Mouse (Mus musculus): Measurements from ENCODE around the gene Ppih. TPM values are rescaled to one million over a fixed set of nuclear protein-coding genes. Genes with fewer than 3 reads are reported as not detected.

Gene Ppih
- 21.2 and 26.6 TPM in 2 replicates for polyA plus RNA-seq (2012; rRNA removed)

- Histone ChIP-seq H3K36me3 (ENCODE audit: control insufficient read depth, insufficient read depth, low read length) (peaks cover 8% of the 10 kb centered on the region), H3K4me1 (replicated peaks; ENCODE audit: control insufficient read depth, insufficient read depth, low read length) (peaks cover 11% of the 10 kb centered on the region), H3K27ac (ENCODE audit: control insufficient read depth, insufficient read depth, low read length) (peak within 1 kb of the TSS; percentile 36; the same call in 1 of the 2 replicates), H3K4me3 (ENCODE audit: control insufficient read depth, insufficient read depth, low read length) (peak within 1 kb of the TSS; percentile 79), H3K27me3 (ENCODE audit: control insufficient read depth, insufficient read depth, low read length) (no peaks in the 10 kb centered on the region)
- DNase-seq = peak; percentile 97
- TF ChIP-seq CTCF (IDR thresholded peaks at IDR 0.05; ENCODE audit: borderline replicate concordance, control insufficient read depth, extremely low read depth, insufficient read depth, low read length, poor library complexity) (0 out of 2 replicates have a peak, but pooled peaks have one; percentile 17), POLR2A (IDR thresholded peaks at IDR 0.05; ENCODE audit: control insufficient read depth, extremely low read depth, insufficient read depth, low read length, poor library complexity) (peak; percentile 51)
- WGBS = under 1% methylated on average over 44 of the region's 44 CpGs
Observed at GRCm38 (mm10) chr4:119320131-119320830, at the start of gene Ppih. TSS of gene Ppih (minus strand) at chr4:119320546.

DNA sequence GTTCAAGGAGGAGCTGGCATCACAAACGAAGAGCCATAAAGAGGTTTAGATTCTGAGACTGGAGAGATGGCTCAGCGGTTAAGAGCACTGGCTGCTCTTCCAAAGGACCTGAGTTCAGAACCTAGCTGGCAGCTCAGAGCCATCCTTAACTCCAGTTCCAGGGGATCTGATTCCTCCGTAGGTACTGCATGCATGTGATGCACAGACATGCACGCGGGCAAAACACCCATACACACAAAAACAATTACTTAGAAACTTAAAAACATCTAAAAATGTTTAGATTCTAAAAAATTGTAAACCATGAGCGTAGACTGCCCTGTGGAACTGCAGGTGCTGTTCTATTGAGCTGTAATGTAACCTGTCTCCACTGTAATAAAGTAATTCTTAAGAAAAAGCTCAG lies 49.1 kb upstream of the Ppih start:
- Histone ChIP-seq H3K4me3 (ENCODE audit: control insufficient read depth, insufficient read depth, low read length) (no peak overlapping the region), H3K27ac (ENCODE audit: control insufficient read depth, insufficient read depth, low read length) (no peak overlapping the region), H3K36me3 (ENCODE audit: control insufficient read depth, insufficient read depth, low read length) (no peaks in the 10 kb centered on the region), H3K27me3 (ENCODE audit: control insufficient read depth, insufficient read depth, low read length) (no peaks in the 10 kb centered on the region), H3K4me1 (replicated peaks; ENCODE audit: control insufficient read depth, insufficient read depth, low read length) (no peaks in the 10 kb centered on the region)
- TF ChIP-seq CTCF (IDR thresholded peaks at IDR 0.05; ENCODE audit: borderline replicate concordance, control insufficient read depth, extremely low read depth, insufficient read depth, low read length, poor library complexity) = no peak
- TF ChIP-seq POLR2A (IDR thresholded peaks at IDR 0.05; ENCODE audit: control insufficient read depth, extremely low read depth, insufficient read depth, low read length, poor library complexity) = no peak
- WGBS = 90% methylated on average over 6 of the region's 6 CpGs
- no peak for DNase-seq

GRCm38 (mm10) chr4:119366758-119367526 lies 46.6 kb upstream of the Ppih start:
- Histone ChIP-seq H3K27me3 (ENCODE audit: control insufficient read depth, insufficient read depth, low read length) (no peaks in the 10 kb centered on the region), H3K27ac (ENCODE audit: control insufficient read depth, insufficient read depth, low read length) (no peak overlapping the region), H3K36me3 (ENCODE audit: control insufficient read depth, insufficient read depth, low read length) (no peaks in the 10 kb centered on the region), H3K4me1 (replicated peaks; ENCODE audit: control insufficient read depth, insufficient read depth, low read length) (no peaks in the 10 kb centered on the region), H3K4me3 (ENCODE audit: control insufficient read depth, insufficient read depth, low read length) (no peak overlapping the region)
- TF ChIP-seq POLR2A (IDR thresholded peaks at IDR 0.05; ENCODE audit: control insufficient read depth, extremely low read depth, insufficient read depth, low read length, poor library complexity) = no peak
- no peak for TF ChIP-seq CTCF (IDR thresholded peaks at IDR 0.05; ENCODE audit: borderline replicate concordance, control insufficient read depth, extremely low read depth, insufficient read depth, low read length, poor library complexity)
- WGBS = 55% methylated on average over 4 of the region's 4 CpGs
- DNase-seq = no peak

DNA sequence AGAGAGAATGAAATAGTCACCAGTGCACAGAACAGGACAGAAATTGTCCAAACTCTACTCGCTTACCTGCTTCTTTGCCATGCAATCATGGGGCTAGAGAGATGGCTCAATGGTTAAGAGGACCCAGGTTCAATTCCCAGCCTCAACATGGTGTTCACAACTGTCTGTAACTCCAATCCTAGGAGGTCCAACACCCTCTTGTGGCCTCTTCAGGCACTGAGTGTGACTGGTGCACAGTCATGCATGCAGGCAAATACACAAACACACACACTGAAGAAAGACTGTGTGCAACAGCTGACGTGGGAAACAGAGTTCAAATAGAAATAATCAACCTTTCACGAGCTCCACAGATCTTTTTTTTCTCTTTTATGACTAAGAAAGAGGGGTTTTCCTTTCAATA lies 41.9 kb upstream of the Ppih start:
- H3K27me3 ChIP-seq (ENCODE audit: control insufficient read depth, insufficient read depth, low read length) = no peaks in the 10 kb centered on the region
- 90% methylated on average over 3 of the region's 3 CpGs for WGBS

DNA sequence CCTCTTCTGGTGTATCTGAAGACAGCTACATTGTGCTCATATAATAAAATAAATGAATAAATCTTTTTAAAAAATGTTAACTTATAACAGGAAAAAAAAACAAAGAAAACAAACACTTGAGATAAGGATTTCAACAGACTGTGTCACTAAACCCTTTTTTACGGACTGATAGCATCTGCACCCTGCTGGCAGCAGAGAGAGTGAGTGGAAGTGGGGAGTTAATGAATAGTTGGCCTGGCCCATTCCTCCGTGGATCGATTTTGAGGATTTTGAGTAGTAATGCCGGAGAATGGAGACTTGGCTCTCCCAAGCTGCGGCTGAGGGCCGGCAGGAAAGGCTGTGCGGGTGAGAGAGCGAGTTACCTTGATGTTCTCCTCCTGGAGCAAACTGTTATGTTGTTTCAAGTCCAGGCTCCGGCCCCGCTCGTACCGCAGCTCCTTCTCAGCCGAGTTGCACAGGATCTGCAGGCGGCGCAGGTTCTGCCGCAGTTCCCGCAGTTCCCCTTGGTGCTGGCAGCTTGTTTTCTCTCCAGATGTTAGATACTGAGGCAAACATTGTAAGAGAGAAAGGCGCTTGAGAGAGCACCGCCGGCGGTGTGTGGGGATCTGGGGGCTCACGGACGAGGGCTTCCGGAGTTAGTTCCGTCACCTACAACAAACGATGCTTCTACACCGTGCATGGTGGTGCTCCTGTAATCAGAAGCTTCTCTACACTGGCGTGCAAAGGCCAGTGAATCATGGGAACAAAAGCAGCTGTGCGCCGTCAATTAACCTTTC lies 39.0 kb upstream of the Ppih start:
- peak; percentile 43 for DNase-seq
- no peaks in the 10 kb centered on the region for H3K27me3 ChIP-seq (ENCODE audit: control insufficient read depth, insufficient read depth, low read length)
- no peaks in the 10 kb centered on the region for H3K4me1 ChIP-seq (replicated peaks; ENCODE audit: control insufficient read depth, insufficient read depth, low read length)
- TF ChIP-seq CTCF (IDR thresholded peaks at IDR 0.05; ENCODE audit: borderline replicate concordance, control insufficient read depth, extremely low read depth, insufficient read depth, low read length, poor library complexity) = peak; percentile 11; the same call in 1 of the 2 replicates
- TF ChIP-seq POLR2A (IDR thresholded peaks at IDR 0.05; ENCODE audit: control insufficient read depth, extremely low read depth, insufficient read depth, low read length, poor library complexity) = 0 out of 2 replicates have a peak, but pooled peaks have one; percentile 47
- peak overlapping the region; percentile 64 for H3K4me3 ChIP-seq (ENCODE audit: control insufficient read depth, insufficient read depth, low read length)
- H3K27ac ChIP-seq (ENCODE audit: control insufficient read depth, insufficient read depth, low read length) = peak overlapping the region; percentile 72; the same call in 1 of the 2 replicates
- WGBS = 8% methylated on average over 30 of the region's 30 CpGs
- no peaks in the 10 kb centered on the region for H3K36me3 ChIP-seq (ENCODE audit: control insufficient read depth, insufficient read depth, low read length)

More for the DNA sequence above, 41.9 kb upstream of the Ppih start:
- Histone ChIP-seq H3K36me3 (ENCODE audit: control insufficient read depth, insufficient read depth, low read length) (no peaks in the 10 kb centered on the region), H3K27ac (ENCODE audit: control insufficient read depth, insufficient read depth, low read length) (no peak overlapping the region), H3K4me3 (ENCODE audit: control insufficient read depth, insufficient read depth, low read length) (no peak overlapping the region), H3K4me1 (replicated peaks; ENCODE audit: control insufficient read depth, insufficient read depth, low read length) (no peaks in the 10 kb centered on the region)
- DNase-seq = no peak
- TF ChIP-seq CTCF (IDR thresholded peaks at IDR 0.05; ENCODE audit: borderline replicate concordance, control insufficient read depth, extremely low read depth, insufficient read depth, low read length, poor library complexity) = no peak
- TF ChIP-seq POLR2A (IDR thresholded peaks at IDR 0.05; ENCODE audit: control insufficient read depth, extremely low read depth, insufficient read depth, low read length, poor library complexity) = no peak

DNA sequence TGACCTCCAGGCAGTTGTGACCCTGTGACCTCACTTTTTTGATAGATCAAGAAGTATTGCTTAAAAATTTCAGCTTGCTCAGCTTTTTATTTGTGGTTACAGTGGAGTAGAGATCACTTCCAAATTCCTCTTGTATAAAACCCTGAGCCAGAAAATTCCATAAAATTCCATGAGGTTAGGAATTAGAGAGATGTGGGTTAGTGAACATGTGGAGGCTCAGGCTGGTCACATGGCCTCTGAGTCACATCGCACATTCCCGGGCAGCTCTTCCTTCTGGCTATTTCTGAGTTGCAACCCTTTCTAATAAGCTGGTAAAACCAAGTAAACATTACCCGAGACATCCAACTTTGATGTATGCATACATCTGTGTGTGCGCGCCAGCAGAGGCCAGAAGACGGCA lies 25.2 kb upstream of the Ppih start:
- H3K27ac ChIP-seq (ENCODE audit: control insufficient read depth, insufficient read depth, low read length) = no peak overlapping the region
- TF ChIP-seq CTCF (IDR thresholded peaks at IDR 0.05; ENCODE audit: borderline replicate concordance, control insufficient read depth, extremely low read depth, insufficient read depth, low read length, poor library complexity) = no peak
- TF ChIP-seq POLR2A (IDR thresholded peaks at IDR 0.05; ENCODE audit: control insufficient read depth, extremely low read depth, insufficient read depth, low read length, poor library complexity) = no peak
- no peak overlapping the region for H3K4me3 ChIP-seq (ENCODE audit: control insufficient read depth, insufficient read depth, low read length)
- no peak for DNase-seq
- H3K27me3 ChIP-seq (ENCODE audit: control insufficient read depth, insufficient read depth, low read length) = no peaks in the 10 kb centered on the region
- no peaks in the 10 kb centered on the region for H3K36me3 ChIP-seq (ENCODE audit: control insufficient read depth, insufficient read depth, low read length)
- 98% methylated on average over 6 of the region's 6 CpGs for WGBS
- no peaks in the 10 kb centered on the region for H3K4me1 ChIP-seq (replicated peaks; ENCODE audit: control insufficient read depth, insufficient read depth, low read length)
